Mouse (Mus musculus) neural tube, embryonic 13.5 days (tissue): Measurements from ENCODE around the gene Slc43a1. TPM values are rescaled to one million over a fixed set of nuclear protein-coding genes. Genes with fewer than 3 reads are reported as not detected.
"Not testable (repeated sequence)": the region's sequence is repeated elsewhere in the genome, so short reads cannot be mapped to it uniquely, and the experiment has no call there.

ENCODE experiments used
- ATAC-seq: fragments of 200-750 bp; cut with Nextera tagmentation; 2 replicates; pipeline ENCODE4 v1.8.0; 2017; ENCODE audit warnings: low read depth, mild to moderate bottlenecking, moderate TSS enrichment, moderate library complexity
- H3K27ac ChIP-seq: fragments of 300-500 bp; sonication (generic); replicated peaks from 2 replicates; pipeline ENCODE4 v1.5.1; 2015; ENCODE audit warnings: moderate library complexity, mild to moderate bottlenecking, inconsistent platforms
- H3K27me3 ChIP-seq: fragments of 300-500 bp; sonication (generic); 2 replicates; pipeline ENCODE4 v1.6.1; 2015; ENCODE audit warnings: mild to moderate bottlenecking, inconsistent platforms
- H3K36me3 ChIP-seq: fragments of 300-500 bp; sonication (generic); 2 replicates; pipeline ENCODE4 v1.6.1; 2015; ENCODE audit warnings: mild to moderate bottlenecking, inconsistent platforms
- H3K4me1 ChIP-seq: fragments of 300-500 bp; sonication (generic); replicated peaks from 2 replicates; pipeline ENCODE4 v1.6.1; 2015; ENCODE audit warnings: inconsistent platforms
- H3K4me2 ChIP-seq: fragments of 300-500 bp; sonication (generic); 2 replicates; pipeline ENCODE4 v1.6.1; 2015; ENCODE audit warnings: inconsistent platforms, mild to moderate bottlenecking, moderate library complexity
- H3K4me3 ChIP-seq: fragments of 300-500 bp; sonication (generic); 2 replicates; pipeline ENCODE4 v1.5.1; 2015; ENCODE audit warnings: mild to moderate bottlenecking, inconsistent platforms
- H3K9ac ChIP-seq: fragments of 300-500 bp; sonication (generic); 2 replicates; pipeline ENCODE4 v1.6.1; 2015; ENCODE audit warnings: moderate library complexity, mild to moderate bottlenecking, inconsistent platforms
- H3K9me3 ChIP-seq: fragments of 300-500 bp; sonication (generic); 2 replicates; pipeline ENCODE4 v1.6.1; 2016; ENCODE audit warnings: inconsistent platforms
- WGBS: fragments of 180-500 bp; shearing (Covaris S2); methylation state at CpG from one replicate; pipeline ENCODE4 v1.1.7; 2015; 5-methylcytosine and 5-hydroxymethylcytosine counted together
- polyA plus RNA-seq: library from polyadenylated mRNA; unstranded; fragments of >200 nt; fragmentation: Nextera tagmentation; extraction: Ambion mirVana; gene quantifications from 2 replicates; pipeline ENCODE4 v1.2.1, GENCODE M21; 2015

Gene Slc43a1
- polyA plus RNA-seq, 1 experiment from 2014 or later = 2.4 TPM

GRCm38 (mm10) chr2:84889316-84890044 lies 50.8 kb downstream of the Slc43a1 start:
- peak overlapping the region; percentile 53 for H3K4me2 ChIP-seq
- WGBS = 13% methylated on average over 14 of the region's 14 CpGs
- peaks cover 48% of the 10 kb centered on the region for H3K4me1 ChIP-seq
- H3K4me3 ChIP-seq = peak overlapping the region; percentile 28
- H3K36me3 ChIP-seq = no peaks in the 10 kb centered on the region
- H3K27me3 ChIP-seq = peaks cover 73% of the 10 kb centered on the region
- peak overlapping the region; percentile 60 for H3K9ac ChIP-seq
- H3K9me3 ChIP-seq = no peaks in the 10 kb centered on the region
- no peak overlapping the region for H3K27ac ChIP-seq
- ATAC-seq = no peak

GRCm38 (mm10) chr2:84890045-84890340 lies 51.3 kb downstream of the Slc43a1 start:
- peaks cover 44% of the 10 kb centered on the region for H3K4me1 ChIP-seq
- 0% methylated on average over 5 of the region's 5 CpGs for WGBS
- no peaks in the 10 kb centered on the region for H3K9me3 ChIP-seq
- H3K4me3 ChIP-seq = no peak overlapping the region
- ATAC-seq = no peak; the same call in 1 of the 2 replicates
- H3K36me3 ChIP-seq = no peaks in the 10 kb centered on the region
- H3K4me2 ChIP-seq = no peak overlapping the region
- no peak overlapping the region for H3K27ac ChIP-seq
- peaks cover 68% of the 10 kb centered on the region for H3K27me3 ChIP-seq
- H3K9ac ChIP-seq = no peak overlapping the region

GRCm38 (mm10) chr2:84893359-84893758 lies 54.7 kb downstream of the Slc43a1 start:
- H3K4me1 ChIP-seq = peaks cover 13% of the 10 kb centered on the region
- no peak overlapping the region for H3K4me3 ChIP-seq
- no peaks in the 10 kb centered on the region for H3K9me3 ChIP-seq
- no peak overlapping the region for H3K27ac ChIP-seq
- WGBS = 51% methylated on average over 6 of the region's 6 CpGs
- no peaks in the 10 kb centered on the region for H3K36me3 ChIP-seq
- no peak overlapping the region for H3K4me2 ChIP-seq
- peaks cover 34% of the 10 kb centered on the region for H3K27me3 ChIP-seq
- ATAC-seq = no peak
- no peak overlapping the region for H3K9ac ChIP-seq

- H3K4me3 ChIP-seq = no peak overlapping the region
- H3K4me2 ChIP-seq = no peak overlapping the region
- H3K4me1 ChIP-seq = no peaks in the 10 kb centered on the region
- H3K27ac ChIP-seq = no peak overlapping the region
- H3K9ac ChIP-seq = no peak overlapping the region
- 68% methylated on average over 4 of the region's 4 CpGs for WGBS
- no peaks in the 10 kb centered on the region for H3K9me3 ChIP-seq
- no peak for ATAC-seq
- no peaks in the 10 kb centered on the region for H3K36me3 ChIP-seq
- H3K27me3 ChIP-seq = peaks cover 15% of the 10 kb centered on the region
Observed at GRCm38 (mm10) chr2:84895495-84896198, 57.0 kb downstream of the Slc43a1 start.

DNA sequence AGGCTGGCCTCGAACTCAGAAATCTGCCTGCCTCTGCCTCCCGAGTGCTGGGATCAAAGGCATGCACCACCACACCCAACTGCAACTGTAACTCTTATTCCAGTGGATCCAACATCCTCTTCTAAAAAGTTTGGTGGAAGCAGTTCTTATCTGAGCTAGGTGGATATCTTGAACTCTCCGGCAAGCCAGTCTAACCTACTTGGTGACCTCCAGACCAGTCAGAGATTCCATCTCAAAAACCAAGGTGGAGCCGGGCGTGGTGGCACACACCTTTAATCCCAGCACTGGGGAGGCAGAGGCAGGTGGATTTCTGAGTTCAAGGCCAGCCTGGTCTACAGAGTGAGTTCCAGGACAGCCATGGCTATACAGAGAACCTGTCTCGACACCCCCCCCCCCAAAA lies 58.0 kb downstream of the Slc43a1 start:
- H3K9me3 ChIP-seq, H3K4me3 ChIP-seq, H3K27me3 ChIP-seq, ATAC-seq, H3K9ac ChIP-seq, H3K4me1 ChIP-seq, H3K36me3 ChIP-seq, H3K4me2 ChIP-seq, H3K27ac ChIP-seq: not testable (repeated sequence)
- 90% methylated on average over 6 of the region's 6 CpGs for WGBS

- no peak for ATAC-seq
- Histone ChIP-seq H3K4me1 (no peaks in the 10 kb centered on the region), H3K36me3 (no peaks in the 10 kb centered on the region), H3K9me3 (no peaks in the 10 kb centered on the region), H3K27me3 (no peaks in the 10 kb centered on the region), H3K9ac (no peak overlapping the region), H3K27ac (no peak overlapping the region), H3K4me3 (no peak overlapping the region), H3K4me2 (no peak overlapping the region)
- 53% methylated on average over 3 of the region's 3 CpGs for WGBS
Observed at GRCm38 (mm10) chr2:84912722-84913121, 74.1 kb downstream of the Slc43a1 start.

Other genes with a start within 250 kb of the Slc43a1 start
- gene Ctnnd1, start 188.1 kb upstream of the Slc43a1 start, polyA plus RNA-seq = 40.2 and 46.9 TPM in 2 replicates
- gene Btbd18, start 179.8 kb upstream of the Slc43a1 start, polyA plus RNA-seq = 0.12 and 0.22 TPM in 2 replicates
- gene Selenoh, start 168.1 kb upstream of the Slc43a1 start, polyA plus RNA-seq = 166 and 196 TPM in 2 replicates
- gene Gm28635, start 160.8 kb upstream of the Slc43a1 start, polyA plus RNA-seq = not detected in 2 replicates
- gene Med19, start 160.4 kb upstream of the Slc43a1 start, polyA plus RNA-seq = 50.6 and 54.4 TPM in 2 replicates
- gene Tmx2, start 159.7 kb upstream of the Slc43a1 start, polyA plus RNA-seq = 245 and 252 TPM in 2 replicates
- 17.6 and 19.2 TPM in 2 replicates for gene Zdhhc5, start 123.7 kb upstream of the Slc43a1 start, polyA plus RNA-seq
- gene Clp1, start 111.5 kb upstream of the Slc43a1 start, polyA plus RNA-seq = 28.1 and 29.6 TPM in 2 replicates
- gene Ypel4, start 104.8 kb upstream of the Slc43a1 start, polyA plus RNA-seq = 18.8 and 19.1 TPM in 2 replicates
- gene Gm19426, start 95.2 kb upstream of the Slc43a1 start, polyA plus RNA-seq = 4.7 and 7.0 TPM in 2 replicates
- gene Serping1, start 63.4 kb upstream of the Slc43a1 start, polyA plus RNA-seq = 36.2 and 37.0 TPM in 2 replicates
- 17.4 and 18.3 TPM in 2 replicates for gene Ube2l6, start 40.0 kb upstream of the Slc43a1 start, polyA plus RNA-seq
- 0.17 TPM in 1 of 2 replicates, not detected in the other for gene Smtnl1, start 16.2 kb upstream of the Slc43a1 start, polyA plus RNA-seq
- gene Timm10, start 11.9 kb upstream of the Slc43a1 start, polyA plus RNA-seq = 52.9 and 56.0 TPM in 2 replicates
- 6.8 and 7.1 TPM in 2 replicates for gene Rtn4rl2, start 47.9 kb downstream of the Slc43a1 start, polyA plus RNA-seq
- gene Slc43a3, start 97.7 kb downstream of the Slc43a1 start, polyA plus RNA-seq = 8.6 and 11.2 TPM in 2 replicates
- gene Prg2, start 141.6 kb downstream of the Slc43a1 start, polyA plus RNA-seq = 0.71 and 1.4 TPM in 2 replicates
- not detected in 2 replicates for gene Prg3, start 149.4 kb downstream of the Slc43a1 start, polyA plus RNA-seq
- 165 and 186 TPM in 2 replicates for gene Ssrp1, start 198.4 kb downstream of the Slc43a1 start, polyA plus RNA-seq
- gene P2rx3, start 198.6 kb downstream of the Slc43a1 start, polyA plus RNA-seq = 65.1 and 76.0 TPM in 2 replicates
- 22.6 and 23.4 TPM in 2 replicates for gene Tnks1bp1, start 209.2 kb downstream of the Slc43a1 start, polyA plus RNA-seq